Mouse (Mus musculus) kidney, postnatal 0 days (tissue): Measurements from ENCODE around the gene Hunk. TPM values are rescaled to one million over a fixed set of nuclear protein-coding genes. Genes with fewer than 3 reads are reported as not detected.

Source experiments
- ATAC-seq: fragments of 200-750 bp; cut with Nextera tagmentation; replicated peaks from 2 replicates; pipeline ENCODE4 v1.8.0; 2017; ENCODE audit warnings: low read depth, moderate number of reproducible peaks, moderate TSS enrichment, moderate library complexity; ENCODE audit not compliant: low FRiP score
- DNase-seq: peaks from one replicate; pipeline ENCODE4 v3.0.0-alpha.2; 2016; ENCODE audit warnings: low spot score
- H3K27ac ChIP-seq: fragments of 300-500 bp; sonication (generic); 2 replicates; pipeline ENCODE4 v1.5.1; 2014; ENCODE audit warnings: mild to moderate bottlenecking
- H3K27me3 ChIP-seq: fragments of 300-500 bp; sonication (generic); 2 replicates; pipeline ENCODE4 v1.6.1; 2014; ENCODE audit warnings: low read length, mixed read lengths; ENCODE audit not compliant: insufficient read depth
- H3K36me3 ChIP-seq: fragments of 300-500 bp; sonication (generic); 2 replicates; pipeline ENCODE4 v1.6.1; 2014; ENCODE audit warnings: low read length, mixed read lengths; ENCODE audit not compliant: insufficient read depth
- H3K4me1 ChIP-seq: fragments of 300-500 bp; sonication (generic); replicated peaks from 2 replicates; pipeline ENCODE4 v1.6.1; 2014; ENCODE audit warnings: antibody characterized with exemption, low read length, mixed read lengths; ENCODE audit not compliant: insufficient read depth
- H3K4me2 ChIP-seq: fragments of 300-500 bp; sonication (generic); 2 replicates; pipeline ENCODE4 v1.6.1; 2014; ENCODE audit warnings: mild to moderate bottlenecking, low read length, moderate library complexity, mixed read lengths
- H3K4me3 ChIP-seq: fragments of 300-500 bp; sonication (generic); replicated peaks from 2 replicates; pipeline ENCODE4 v1.5.1; 2014; ENCODE audit warnings: low read depth, low read length
- H3K9ac ChIP-seq: fragments of 300-500 bp; sonication (generic); 2 replicates; pipeline ENCODE4 v1.6.1; 2014; ENCODE audit warnings: low read depth, low read length
- H3K9me3 ChIP-seq: fragments of 300-500 bp; sonication (generic); replicated peaks from 2 replicates; pipeline ENCODE4 v1.6.1; 2016; ENCODE audit warnings: low read length, inconsistent platforms, mixed read lengths
- CTCF ChIP-seq: IDR thresholded peaks from 2 replicates; pipeline ENCODE4 v1.5.1; 2016; ENCODE audit warnings: antibody characterized with exemption, low read depth, mild to moderate bottlenecking, moderate library complexity
- WGBS: fragments of 180-500 bp; shearing (Covaris S2); extraction: QIAGEN DNeasy Blood & Tissue Kit; methylation state at CpG from one replicate; pipeline ENCODE4 v1.1.7; 2014; 5-methylcytosine and 5-hydroxymethylcytosine counted together
- polyA plus RNA-seq: library from polyadenylated mRNA; unstranded; fragments of >200 nt; fragmentation: Nextera tagmentation; extraction: Ambion mirVana; gene quantifications from 2 replicates; pipeline ENCODE4 v1.2.1, GENCODE M21; 2015

The Hunk gene
- polyA plus RNA-seq, 1 experiment from 2014 or later, result 6.9 TPM

DNA sequence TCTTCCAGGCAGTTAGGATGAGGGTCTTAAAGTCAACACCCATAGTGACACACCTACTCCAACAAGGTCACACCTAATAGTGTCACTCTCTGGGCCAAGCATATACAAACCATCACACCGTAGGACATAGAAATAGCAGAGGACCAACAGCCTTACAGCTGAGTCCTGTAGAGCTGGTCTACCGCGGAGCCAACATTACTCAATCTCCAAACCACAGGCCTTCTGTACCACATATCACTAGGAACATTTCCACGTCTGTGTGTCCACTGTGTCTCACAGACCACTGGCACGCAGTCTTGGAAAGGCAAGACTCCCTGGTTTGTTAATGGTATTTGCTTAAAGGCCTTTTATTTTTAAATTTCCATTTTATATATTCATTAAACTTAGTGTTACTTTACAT, 95.8 kb downstream of the Hunk start:
- 95% methylated on average over 5 of the region's 5 CpGs for WGBS
- Histone ChIP-seq H3K9me3 (no peaks in the 10 kb centered on the region), H3K4me2 (no peak overlapping the region), H3K36me3 (peaks cover 16% of the 10 kb centered on the region; the same call in 1 of the 2 replicates), H3K27me3 (no peaks in the 10 kb centered on the region), H3K27ac (no peak overlapping the region), H3K4me3 (no peak overlapping the region), H3K9ac (no peak overlapping the region), H3K4me1 (no peaks in the 10 kb centered on the region)
- ATAC-seq (no peak), DNase-seq (no peak)
- no peak for TF ChIP-seq CTCF

DNA sequence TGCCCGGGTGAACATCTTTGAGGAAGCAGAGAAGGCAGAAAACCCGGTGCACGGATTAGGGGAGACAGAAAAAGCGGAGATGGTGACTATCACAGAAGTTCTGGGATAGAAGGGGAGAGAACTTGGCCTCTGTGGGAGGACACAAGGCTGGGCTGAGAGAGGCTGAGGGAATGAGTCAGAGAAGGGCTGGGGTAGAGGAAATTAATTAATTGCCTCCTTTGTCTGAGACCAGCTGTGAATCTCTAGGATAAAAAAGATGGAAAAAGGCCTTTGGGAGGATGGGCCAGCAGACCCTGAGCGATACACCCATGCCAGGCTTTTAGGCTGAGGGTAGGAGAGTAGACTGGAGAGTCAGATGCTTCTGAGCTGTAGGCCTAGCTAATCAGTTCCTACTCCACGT, 97.5 kb downstream of the Hunk start:
- Histone ChIP-seq H3K36me3 (peaks cover 18% of the 10 kb centered on the region; the same call in 1 of the 2 replicates), H3K4me2 (no peak overlapping the region), H3K4me1 (no peaks in the 10 kb centered on the region), H3K27ac (no peak overlapping the region), H3K9me3 (no peaks in the 10 kb centered on the region), H3K4me3 (no peak overlapping the region), H3K9ac (no peak overlapping the region), H3K27me3 (no peaks in the 10 kb centered on the region)
- 84% methylated on average over 6 of the region's 6 CpGs for WGBS
- ATAC-seq (no peak; the same call in 1 of the 2 replicates), DNase-seq (no peak)
- no peak for TF ChIP-seq CTCF

DNA sequence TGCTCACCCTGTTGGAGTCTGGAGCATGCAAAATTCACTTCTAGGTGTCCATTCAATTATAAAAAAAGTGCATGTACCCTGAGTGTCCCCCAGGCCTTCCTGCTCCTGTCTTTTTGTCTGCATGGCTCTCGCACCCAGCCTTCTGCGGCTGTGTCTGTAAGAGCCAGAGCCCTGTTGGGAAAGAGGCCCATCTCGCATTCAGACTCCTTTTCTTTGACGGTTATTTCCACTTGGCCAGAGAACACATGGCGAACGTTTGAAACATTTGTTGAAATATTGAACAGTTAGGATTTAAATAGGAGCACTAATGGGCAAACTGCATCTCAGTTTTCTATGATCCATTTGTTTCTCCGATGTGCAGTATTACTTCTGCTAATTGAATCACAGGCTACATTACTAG, 99.3 kb downstream of the Hunk start:
- Histone ChIP-seq H3K27me3 (no peaks in the 10 kb centered on the region), H3K9me3 (no peaks in the 10 kb centered on the region), H3K9ac (no peak overlapping the region), H3K4me2 (no peak overlapping the region), H3K4me1 (no peaks in the 10 kb centered on the region), H3K4me3 (no peak overlapping the region), H3K27ac (no peak overlapping the region), H3K36me3 (peaks cover 24% of the 10 kb centered on the region; the same call in 1 of the 2 replicates)
- no peak for ATAC-seq
- no peak for TF ChIP-seq CTCF
- DNase-seq, result no peak
- 96% methylated on average over 7 of the region's 7 CpGs for WGBS

DNA sequence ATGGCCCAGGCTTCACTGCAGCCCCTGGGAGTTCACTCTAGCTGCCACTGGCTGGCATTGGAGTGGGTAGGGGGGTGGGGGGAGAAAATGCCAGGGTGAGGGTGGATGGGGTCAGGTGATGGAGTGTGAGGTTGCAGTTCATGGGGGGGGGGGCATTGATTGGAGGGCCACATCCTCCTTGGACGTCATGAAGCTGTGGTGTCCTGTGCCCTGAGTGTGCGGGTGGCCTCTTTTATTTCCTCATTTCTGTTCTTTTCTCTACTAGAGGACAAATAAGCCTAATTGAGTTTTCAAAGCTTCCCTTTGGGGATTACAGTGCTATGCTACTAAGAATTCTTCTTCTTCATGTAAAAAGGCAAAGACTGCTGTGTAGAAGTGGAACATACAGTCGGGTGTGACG, 99.8 kb downstream of the Hunk start:
- DNase-seq (no peak), ATAC-seq (no peak)
- H3K4me3 ChIP-seq, result no peak overlapping the region
- WGBS, result 91% methylated on average over 4 of the region's 4 CpGs
- H3K9ac ChIP-seq, result no peak overlapping the region
- no peaks in the 10 kb centered on the region for H3K4me1 ChIP-seq
- H3K27ac ChIP-seq, result no peak overlapping the region
- H3K9me3 ChIP-seq, result no peaks in the 10 kb centered on the region
- H3K36me3 ChIP-seq, result peaks cover 24% of the 10 kb centered on the region; the same call in 1 of the 2 replicates
- no peak overlapping the region for H3K4me2 ChIP-seq
- TF ChIP-seq CTCF, result no peak
- H3K27me3 ChIP-seq, result no peaks in the 10 kb centered on the region

DNA sequence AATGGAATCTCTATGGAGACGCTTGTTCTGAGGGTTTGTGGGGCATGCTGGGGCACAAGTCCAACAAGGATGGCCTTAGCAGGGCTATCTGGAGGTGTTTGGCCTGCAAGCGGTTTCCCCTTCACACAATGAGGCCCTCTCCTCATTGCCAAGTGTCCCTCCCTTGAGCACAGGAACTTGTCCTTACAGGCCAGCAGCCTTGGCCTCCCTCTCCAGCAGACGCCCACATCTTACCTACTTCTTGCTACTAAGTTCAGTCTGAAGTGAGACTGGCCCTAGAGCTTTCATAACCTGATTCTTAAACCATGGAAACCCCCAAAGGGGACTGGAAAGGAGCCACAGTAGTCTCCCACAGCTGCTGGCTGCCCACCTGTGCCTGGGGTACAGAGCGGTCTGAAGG, 104.3 kb downstream of the Hunk start:
- TF ChIP-seq CTCF, result no peak
- Histone ChIP-seq H3K9me3 (no peaks in the 10 kb centered on the region), H3K36me3 (peaks cover 16% of the 10 kb centered on the region; the same call in 1 of the 2 replicates), H3K9ac (no peak overlapping the region), H3K4me3 (no peak overlapping the region), H3K27ac (no peak overlapping the region), H3K4me1 (0 out of 2 replicates have a peak, but pooled peaks cover 4% of the 10 kb centered on the region), H3K4me2 (no peak overlapping the region), H3K27me3 (no peaks in the 10 kb centered on the region)
- 75% methylated on average over 4 of the region's 4 CpGs for WGBS
- DNase-seq (no peak), ATAC-seq (no peak)

DNA sequence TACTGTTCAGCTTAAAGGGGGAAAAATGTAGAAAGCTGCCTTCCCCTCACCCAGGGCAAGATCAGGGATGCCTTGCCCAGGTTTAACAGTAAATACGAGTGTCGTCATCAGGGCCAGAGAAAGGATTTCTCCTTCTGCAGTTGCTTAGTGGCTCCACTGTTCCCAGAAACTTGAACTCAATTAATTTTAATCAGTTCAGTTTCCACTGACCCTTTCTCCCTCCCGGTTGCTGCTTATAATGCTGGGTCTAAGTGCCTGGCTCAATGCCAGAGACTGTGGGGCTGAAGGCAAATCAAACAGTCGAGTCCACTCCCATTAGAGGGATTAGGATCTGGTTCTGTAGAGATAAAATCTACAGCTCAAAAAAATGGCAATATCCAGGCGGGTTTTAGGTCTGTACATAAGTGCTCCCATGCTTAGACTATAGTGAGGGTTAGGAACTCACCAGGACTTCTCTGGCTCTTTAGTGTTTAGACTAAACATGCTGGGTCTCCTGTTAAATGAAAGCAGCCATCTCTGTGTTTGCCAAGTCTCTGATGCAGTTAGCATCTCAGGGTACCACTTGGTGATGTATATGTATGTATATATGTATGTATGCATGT, 106.2 kb downstream of the Hunk start:
- Histone ChIP-seq H3K4me3 (no peak overlapping the region), H3K4me2 (no peak overlapping the region), H3K36me3 (peaks cover 20% of the 10 kb centered on the region), H3K9ac (no peak overlapping the region), H3K9me3 (no peaks in the 10 kb centered on the region), H3K27ac (no peak overlapping the region), H3K27me3 (no peaks in the 10 kb centered on the region), H3K4me1 (0 out of 2 replicates have a peak, but pooled peaks cover 4% of the 10 kb centered on the region)
- WGBS, result 32% methylated on average over 5 of the region's 5 CpGs
- TF ChIP-seq CTCF, result no peak
- ATAC-seq, result no peak
- DNase-seq, result peak; percentile 65

DNA sequence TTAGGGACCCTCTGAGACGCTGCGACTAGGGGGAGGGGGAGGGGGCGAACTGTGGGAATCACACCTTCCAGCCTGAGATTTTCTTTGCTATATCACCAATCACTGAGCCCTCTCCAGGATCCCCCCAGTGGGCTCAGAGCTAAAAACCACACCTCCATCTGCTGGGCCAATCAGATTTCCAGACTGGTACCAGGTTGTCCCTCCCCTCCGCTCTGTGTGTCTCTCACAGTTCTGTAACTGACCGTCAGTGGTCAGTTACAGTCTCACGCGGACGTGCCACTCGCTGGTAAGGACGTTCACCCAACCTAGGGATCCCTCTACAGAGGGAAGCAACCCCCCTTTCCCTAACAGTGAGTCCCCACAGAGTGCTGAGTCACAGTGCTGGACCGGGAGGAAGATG, 111.1 kb downstream of the Hunk start:
- no peak overlapping the region for H3K27ac ChIP-seq
- no peak overlapping the region for H3K4me2 ChIP-seq
- WGBS, result 63% methylated on average over 11 of the region's 11 CpGs
- H3K27me3 ChIP-seq, result no peaks in the 10 kb centered on the region
- no peak overlapping the region for H3K4me3 ChIP-seq
- H3K9ac ChIP-seq, result no peak overlapping the region
- DNase-seq (no peak), ATAC-seq (no peak)
- no peaks in the 10 kb centered on the region for H3K4me1 ChIP-seq
- TF ChIP-seq CTCF, result no peak
- H3K9me3 ChIP-seq, result no peaks in the 10 kb centered on the region
- peaks cover 13% of the 10 kb centered on the region for H3K36me3 ChIP-seq
